Mouse (Mus musculus) forebrain, embryonic 16.5 days (tissue): ENCODE results near the gene Tgif1. TPM values are rescaled to one million over a fixed set of nuclear protein-coding genes. Genes with fewer than 3 reads are reported as not detected.

Source experiments
- ATAC-seq: fragments of 200-750 bp; cut with Nextera tagmentation; 2 replicates; pipeline ENCODE4 v1.8.0; 2017; ENCODE audit warnings: mild to moderate bottlenecking, moderate library complexity
- H3K27ac ChIP-seq: fragments of 300-500 bp; sonication (generic); 2 replicates; pipeline ENCODE4 v1.5.1; 2014; ENCODE audit warnings: low read length, control low read depth
- H3K27me3 ChIP-seq: fragments of 300-500 bp; sonication (generic); replicated peaks from 2 replicates; pipeline ENCODE4 v1.6.1; 2014; ENCODE audit warnings: low read length; ENCODE audit not compliant: control insufficient read depth, insufficient read depth
- H3K36me3 ChIP-seq: fragments of 300-500 bp; sonication (generic); 2 replicates; pipeline ENCODE4 v1.6.1; 2014; ENCODE audit not compliant: control insufficient read depth, insufficient read depth
- H3K4me1 ChIP-seq: fragments of 300-500 bp; sonication (generic); replicated peaks from 2 replicates; pipeline ENCODE4 v1.6.1; 2014; ENCODE audit warnings: low read length; ENCODE audit not compliant: control insufficient read depth, insufficient read depth
- H3K4me2 ChIP-seq: fragments of 300-500 bp; sonication (generic); 2 replicates; pipeline ENCODE4 v1.6.1; 2014; ENCODE audit warnings: mild to moderate bottlenecking, low read length, control low read depth
- H3K4me3 ChIP-seq: fragments of 300-500 bp; sonication (generic); replicated peaks from 2 replicates; pipeline ENCODE4 v1.5.1; 2014; ENCODE audit warnings: mild to moderate bottlenecking, low read length, control low read depth
- H3K9ac ChIP-seq: fragments of 300-500 bp; sonication (generic); replicated peaks from 2 replicates; pipeline ENCODE4 v1.6.1; 2014; ENCODE audit warnings: low read depth, low read length, control low read depth
- H3K9me3 ChIP-seq: fragments of 300-500 bp; sonication (generic); 2 replicates; pipeline ENCODE4 v1.6.1; 2016; ENCODE audit warnings: low read length; ENCODE audit not compliant: control insufficient read depth
- WGBS: fragments of 180-500 bp; shearing (Covaris S2); extraction: QIAGEN DNeasy Blood & Tissue Kit; methylation state at CpG from one replicate; pipeline ENCODE4 v1.1.7; 2014; 5-methylcytosine and 5-hydroxymethylcytosine counted together
- polyA plus RNA-seq: library from polyadenylated mRNA; unstranded; fragments of >200 nt; fragmentation: Nextera tagmentation; extraction: Ambion mirVana; gene quantifications from 2 replicates; pipeline ENCODE4 v1.2.1, GENCODE M21; 2015

Gene Tgif1
- polyA plus RNA-seq, 1 experiment from 2014 or later, result 9.7 TPM

- H3K4me2 ChIP-seq, result no peak overlapping the region
- 26% methylated on average over 6 of the region's 6 CpGs for WGBS
- peaks cover 45% of the 10 kb centered on the region for H3K4me1 ChIP-seq
- H3K27me3 ChIP-seq, result peaks cover 1% of the 10 kb centered on the region; the same call in 1 of the 2 replicates
- no peak overlapping the region for H3K9ac ChIP-seq
- no peak for ATAC-seq
- H3K27ac ChIP-seq, result no peak overlapping the region
- H3K4me3 ChIP-seq, result no peak overlapping the region
- H3K9me3 ChIP-seq, result no peaks in the 10 kb centered on the region
- H3K36me3 ChIP-seq, result no peaks in the 10 kb centered on the region
Measured at GRCm38 (mm10) chr17:70854021-70854420, 675 bp upstream of the Tgif1 start.

- Histone ChIP-seq H3K36me3 (no peaks in the 10 kb centered on the region), H3K27ac (peak overlapping the region; percentile 72), H3K27me3 (peaks cover 9% of the 10 kb centered on the region; the same call in 1 of the 2 replicates), H3K4me3 (peak overlapping the region; percentile 56), H3K9ac (peak overlapping the region; percentile 62), H3K4me1 (peaks cover 55% of the 10 kb centered on the region), H3K4me2 (peak overlapping the region; percentile 87), H3K9me3 (no peaks in the 10 kb centered on the region)
- under 1% methylated on average over 51 of the region's 51 CpGs for WGBS
- ATAC-seq, result peak; percentile 64
Measured at GRCm38 (mm10) chr17:70852686-70853386, 510 bp downstream of the Tgif1 start.

- WGBS, result 0% methylated on average over 29 of the region's 29 CpGs
- H3K9me3 ChIP-seq, result no peaks in the 10 kb centered on the region
- peak overlapping the region; percentile 62 for H3K9ac ChIP-seq
- ATAC-seq, result no peak
- no peak overlapping the region for H3K27ac ChIP-seq
- peak overlapping the region; percentile 87 for H3K4me2 ChIP-seq
- H3K27me3 ChIP-seq, result peaks cover 12% of the 10 kb centered on the region; the same call in 1 of the 2 replicates
- peaks cover 57% of the 10 kb centered on the region for H3K4me1 ChIP-seq
- H3K36me3 ChIP-seq, result no peaks in the 10 kb centered on the region
- peak overlapping the region; percentile 56 for H3K4me3 ChIP-seq
Measured at GRCm38 (mm10) chr17:70852011-70852685, 1.2 kb downstream of the Tgif1 start.

- peaks cover 53% of the 10 kb centered on the region for H3K4me1 ChIP-seq
- H3K36me3 ChIP-seq, result no peaks in the 10 kb centered on the region
- H3K9ac ChIP-seq, result peak overlapping the region; percentile 61
- H3K4me2 ChIP-seq, result peak overlapping the region; percentile 87
- peak overlapping the region; percentile 67 for H3K27ac ChIP-seq
- WGBS, result under 1% methylated on average over 46 of the region's 54 CpGs
- peak overlapping the region; percentile 56 for H3K4me3 ChIP-seq
- peaks cover 12% of the 10 kb centered on the region; the same call in 1 of the 2 replicates for H3K27me3 ChIP-seq
- peak; percentile 36 for ATAC-seq
- no peaks in the 10 kb centered on the region for H3K9me3 ChIP-seq
Measured at GRCm38 (mm10) chr17:70850996-70851991, 2.1 kb downstream of the Tgif1 start.

DNA sequence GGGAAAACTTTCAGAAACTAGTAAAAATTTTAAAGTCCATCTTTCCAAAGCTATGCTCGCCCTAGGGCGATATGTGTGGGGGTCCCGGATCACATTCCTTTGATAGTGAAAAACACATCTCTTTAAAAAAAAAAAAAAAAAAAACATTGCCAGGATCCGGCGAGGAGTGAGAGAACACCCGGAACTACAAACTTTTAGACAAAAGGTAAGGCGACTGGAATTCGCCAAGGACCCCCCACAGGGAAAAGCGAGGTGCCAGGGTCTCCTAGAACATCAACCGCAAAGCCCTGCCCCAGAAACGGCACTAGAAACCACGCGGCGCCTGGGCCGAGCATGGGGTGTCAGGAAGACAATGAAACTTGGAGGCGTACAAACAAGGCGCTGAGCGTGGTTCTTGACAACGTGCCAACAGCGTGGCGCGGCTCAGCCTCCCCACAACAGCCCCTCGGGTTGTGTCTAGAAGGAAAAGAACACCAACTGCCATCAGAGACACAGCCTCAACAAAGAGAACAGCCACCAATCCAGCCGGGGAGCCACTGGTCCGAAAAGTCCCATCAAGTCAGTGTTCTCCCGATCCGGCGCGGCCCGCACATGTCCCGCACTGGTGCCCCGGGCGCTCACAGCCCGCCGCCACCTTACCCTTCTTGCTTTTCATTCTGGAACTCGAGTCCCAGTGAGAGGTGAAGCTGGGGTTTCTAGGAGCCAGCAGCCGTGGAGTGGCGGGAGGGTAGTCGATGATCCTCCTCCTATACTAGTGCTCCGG lies 2.9 kb downstream of the Tgif1 start:
- peak overlapping the region; percentile 67 for H3K27ac ChIP-seq
- H3K9me3 ChIP-seq, result no peaks in the 10 kb centered on the region
- peaks cover 53% of the 10 kb centered on the region for H3K4me1 ChIP-seq
- WGBS, result under 1% methylated on average over 40 of the region's 40 CpGs
- peak overlapping the region; percentile 61 for H3K9ac ChIP-seq
- H3K27me3 ChIP-seq, result peaks cover 12% of the 10 kb centered on the region; the same call in 1 of the 2 replicates
- H3K4me2 ChIP-seq, result peak overlapping the region; percentile 87
- no peaks in the 10 kb centered on the region for H3K36me3 ChIP-seq
- ATAC-seq, result peak; percentile 24
- peak overlapping the region; percentile 56 for H3K4me3 ChIP-seq

GRCm38 (mm10) chr17:70849399-70850232 lies 3.7 kb downstream of the Tgif1 start:
- under 1% methylated on average over 33 of the region's 33 CpGs for WGBS
- ATAC-seq, result no peak
- H3K4me1 ChIP-seq, result peaks cover 59% of the 10 kb centered on the region

DNA sequence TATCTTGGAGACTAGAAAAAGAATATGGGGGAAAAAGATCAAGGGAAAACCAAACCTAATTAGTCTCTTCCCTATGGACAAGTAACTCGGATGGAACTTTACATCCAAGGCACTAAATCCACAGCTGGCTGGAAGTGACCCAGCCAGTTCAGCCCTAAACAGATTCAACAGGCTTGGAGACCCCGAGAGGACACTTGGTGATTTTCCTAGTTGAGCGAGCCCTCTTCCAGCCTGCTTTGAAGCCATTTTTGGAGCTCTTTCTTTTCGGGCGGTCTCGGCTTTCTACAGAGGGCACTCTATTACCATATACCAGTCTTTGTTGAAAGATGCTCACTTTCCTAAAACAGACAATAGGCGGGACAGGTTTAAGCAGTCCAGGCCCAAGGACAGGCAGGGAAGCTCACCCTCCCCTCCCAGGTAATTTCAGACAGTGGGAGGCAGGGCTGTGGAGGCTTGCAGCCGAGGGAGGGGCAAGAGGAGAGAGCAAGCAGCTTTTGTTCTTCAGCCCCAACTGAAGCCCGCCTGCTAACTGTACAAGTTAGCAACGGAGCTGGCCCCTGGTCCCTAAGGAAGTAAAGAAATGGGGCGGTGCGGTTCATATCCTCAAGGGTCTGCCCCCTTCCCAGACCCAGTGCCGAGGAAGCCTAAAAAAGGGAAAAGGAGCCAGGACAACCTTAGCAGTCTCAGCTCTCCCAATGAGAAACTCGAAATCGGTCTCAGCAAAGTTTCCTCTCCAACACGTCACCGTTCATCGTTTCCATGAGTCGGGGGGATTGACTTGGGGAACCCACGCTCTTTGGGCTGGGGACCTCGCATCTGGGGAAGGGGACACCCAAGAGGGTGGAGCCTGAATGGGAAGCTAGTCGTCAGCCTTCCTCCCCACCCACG lies 4.6 kb downstream of the Tgif1 start:
- peaks cover 12% of the 10 kb centered on the region; the same call in 1 of the 2 replicates for H3K27me3 ChIP-seq
- H3K9ac ChIP-seq, result peak overlapping the region; percentile 45
- under 1% methylated on average over 23 of the region's 23 CpGs for WGBS
- H3K4me3 ChIP-seq, result peak overlapping the region; percentile 56
- no peaks in the 10 kb centered on the region for H3K9me3 ChIP-seq
- no peaks in the 10 kb centered on the region for H3K36me3 ChIP-seq
- peaks cover 59% of the 10 kb centered on the region for H3K4me1 ChIP-seq
- peak overlapping the region; percentile 16 for H3K27ac ChIP-seq
- peak overlapping the region; percentile 87 for H3K4me2 ChIP-seq
- ATAC-seq, result 0 out of 2 replicates have a peak, but pooled peaks have one; percentile 1

More at GRCm38 (mm10) chr17:70849399-70850232, 3.7 kb downstream of the Tgif1 start:
- Histone ChIP-seq H3K36me3 (no peaks in the 10 kb centered on the region), H3K4me3 (peak overlapping the region; percentile 56), H3K27ac (peak overlapping the region; percentile 16), H3K9ac (peak overlapping the region; percentile 45), H3K27me3 (peaks cover 12% of the 10 kb centered on the region; the same call in 1 of the 2 replicates), H3K9me3 (no peaks in the 10 kb centered on the region), H3K4me2 (peak overlapping the region; percentile 87)
